Mouse (Mus musculus) heart, postnatal 25 days (tissue): ENCODE measurements around the gene Otx1. TPM values are rescaled to one million over a fixed set of nuclear protein-coding genes. Genes with fewer than 3 reads are reported as not detected.

Experiments used
- DNase-seq: peaks from one replicate; pipeline ENCODE4 v3.0.0; 2022; ENCODE audit warnings: low spot score
- intact Hi-C: fragments of 180-260 bp; cut with DNase I; formaldehyde crosslinking; loops from one replicate; pipeline ENCODE4 v1.15.1; 2025
- total RNA-seq, 2 experiments: library from RNA; stranded (reverse); gene quantifications; 2 replicates each; pipeline ENCODE4 v1.2.3; 2021

Otx1 gene
- total RNA-seq, 2 experiments from 2014 or later, result not detected

GRCm38 (mm10) chr11:21968922-21969321 lies 33.8 kb downstream of the Otx1 start:
- no peak for DNase-seq
- intact Hi-C loops, result no loop called here

- no peak for DNase-seq
- intact Hi-C loops, result no loop called here
These were observed 47.5 kb downstream of the Otx1 start for GRCm38 (mm10) chr11:21955167-21955566.

DNA sequence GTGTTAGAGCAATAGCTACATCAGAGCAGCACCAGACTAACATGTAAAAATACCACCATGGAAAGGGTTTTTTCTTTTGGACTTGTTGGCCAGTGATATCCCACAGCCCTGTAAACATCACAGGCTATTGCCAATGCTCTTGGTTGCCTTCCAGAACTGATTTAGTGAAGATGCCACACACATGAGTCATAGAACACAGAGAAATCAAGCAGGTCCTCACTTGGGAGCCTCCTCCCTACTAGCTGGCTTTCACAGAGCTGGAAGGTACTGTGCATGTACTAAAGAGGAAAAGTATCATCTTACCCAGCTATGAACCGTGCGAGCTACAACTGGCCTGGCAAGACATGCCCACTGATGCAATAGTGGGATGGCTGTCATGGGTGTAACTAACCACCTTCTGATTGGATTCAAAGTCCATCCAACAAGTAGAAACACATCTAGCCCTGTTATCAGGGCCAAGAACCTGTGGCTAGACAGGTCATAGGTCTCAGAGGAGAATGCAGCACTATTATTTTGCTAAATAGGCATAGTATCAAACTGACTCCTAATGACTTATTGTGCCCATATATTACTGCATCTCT lies 51.0 kb downstream of the Otx1 start:
- intact Hi-C loops, result no loop called here
- DNase-seq, result no peak

- DNase-seq, result no peak
- intact Hi-C loops, result no loop called here
These were observed 52.6 kb downstream of the Otx1 start for GRCm38 (mm10) chr11:21950094-21950493.
